Mouse (Mus musculus): ENCODE measurements around the gene Hba-a1.
A peak's percentile ranks its signal among the peaks of the same experiment; 100 is the strongest.
"Not testable (repeated sequence)": the region's sequence is repeated elsewhere in the genome, so short reads cannot be mapped to it uniquely, and the experiment has no call there.

Gene Hba-a1

GRCm38 (mm10) chr11:32293479-32293878 is 10.2 kb downstream of the Hba-a1 start:
- not testable (repeated sequence) for DNase-seq (ENCODE audit: low read depth, low spot score)

- DNase-seq (ENCODE audit: low read depth, low spot score): not testable (repeated sequence)
Measured at GRCm38 (mm10) chr11:32296203-32296602, 12.9 kb downstream of the Hba-a1 start, which contains the start of gene Hba-a2. Gene Hba-a2, plus strand, starts transcription at chr11:32296489.

DNA sequence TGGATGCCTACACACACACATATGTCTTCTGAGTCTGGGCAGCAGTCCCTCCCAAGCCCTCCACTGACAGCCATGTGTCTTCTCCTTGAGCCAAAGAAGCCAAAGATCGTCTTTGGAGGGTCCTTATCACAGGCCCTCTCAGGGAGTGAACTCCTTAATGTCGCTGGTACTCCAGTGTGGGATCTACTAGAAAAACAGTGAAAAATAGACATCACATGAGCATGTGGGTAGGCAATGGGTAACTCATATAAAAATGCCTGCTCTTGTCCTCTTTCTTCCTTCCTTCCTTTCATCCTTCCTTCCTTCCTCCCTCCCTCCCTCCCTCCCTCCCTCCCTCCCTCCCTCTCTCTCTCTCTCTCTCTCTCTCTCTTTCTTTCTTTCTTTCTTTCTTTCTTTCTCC is 14.1 kb downstream of the Hba-a1 start:
- not testable (repeated sequence) for DNase-seq (ENCODE audit: low read depth, low spot score)

DNA sequence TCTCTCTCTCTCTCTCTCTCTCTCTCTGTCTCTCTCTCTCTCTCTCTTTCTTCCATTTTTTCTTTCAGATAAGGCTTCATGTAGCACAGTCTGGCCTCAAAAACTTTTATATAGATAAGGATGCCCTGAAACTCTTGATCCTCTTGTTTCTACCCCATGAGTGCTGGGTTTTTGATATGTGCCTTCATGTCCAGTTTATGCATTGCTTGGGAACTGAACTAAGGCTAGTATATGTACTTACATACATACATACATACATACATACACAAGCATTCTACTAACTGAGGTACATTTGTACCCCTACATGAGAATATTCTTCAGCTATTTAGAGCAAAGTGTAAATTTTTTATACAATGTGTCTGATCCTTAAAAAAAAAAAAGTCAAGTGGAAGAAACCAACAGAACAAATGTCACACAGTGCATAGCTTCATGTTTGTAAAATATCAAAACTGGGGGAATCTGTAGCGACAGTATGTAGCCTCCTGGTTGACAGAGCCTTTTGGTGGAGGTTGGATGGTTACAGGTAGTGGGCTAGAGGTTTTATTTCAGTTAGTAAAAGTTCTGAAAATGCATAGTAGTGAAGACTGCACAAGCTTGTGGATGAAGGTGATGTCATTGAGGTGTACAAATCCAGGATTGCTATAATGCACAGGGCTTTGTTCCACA is 14.7 kb downstream of the Hba-a1 start:
- no peak for DNase-seq (ENCODE audit: low read depth, low spot score)

- no peak for DNase-seq (ENCODE audit: low read depth, low spot score)
Measured at GRCm38 (mm10) chr11:32298532-32298918, 15.2 kb downstream of the Hba-a1 start.

- peak; percentile 46 for DNase-seq (ENCODE audit: low read depth, low spot score)
Measured at GRCm38 (mm10) chr11:32299865-32300264, 16.6 kb downstream of the Hba-a1 start, which contains the start of gene Hbq1a. Gene Hbq1a, plus strand, starts transcription at chr11:32300069.

DNA sequence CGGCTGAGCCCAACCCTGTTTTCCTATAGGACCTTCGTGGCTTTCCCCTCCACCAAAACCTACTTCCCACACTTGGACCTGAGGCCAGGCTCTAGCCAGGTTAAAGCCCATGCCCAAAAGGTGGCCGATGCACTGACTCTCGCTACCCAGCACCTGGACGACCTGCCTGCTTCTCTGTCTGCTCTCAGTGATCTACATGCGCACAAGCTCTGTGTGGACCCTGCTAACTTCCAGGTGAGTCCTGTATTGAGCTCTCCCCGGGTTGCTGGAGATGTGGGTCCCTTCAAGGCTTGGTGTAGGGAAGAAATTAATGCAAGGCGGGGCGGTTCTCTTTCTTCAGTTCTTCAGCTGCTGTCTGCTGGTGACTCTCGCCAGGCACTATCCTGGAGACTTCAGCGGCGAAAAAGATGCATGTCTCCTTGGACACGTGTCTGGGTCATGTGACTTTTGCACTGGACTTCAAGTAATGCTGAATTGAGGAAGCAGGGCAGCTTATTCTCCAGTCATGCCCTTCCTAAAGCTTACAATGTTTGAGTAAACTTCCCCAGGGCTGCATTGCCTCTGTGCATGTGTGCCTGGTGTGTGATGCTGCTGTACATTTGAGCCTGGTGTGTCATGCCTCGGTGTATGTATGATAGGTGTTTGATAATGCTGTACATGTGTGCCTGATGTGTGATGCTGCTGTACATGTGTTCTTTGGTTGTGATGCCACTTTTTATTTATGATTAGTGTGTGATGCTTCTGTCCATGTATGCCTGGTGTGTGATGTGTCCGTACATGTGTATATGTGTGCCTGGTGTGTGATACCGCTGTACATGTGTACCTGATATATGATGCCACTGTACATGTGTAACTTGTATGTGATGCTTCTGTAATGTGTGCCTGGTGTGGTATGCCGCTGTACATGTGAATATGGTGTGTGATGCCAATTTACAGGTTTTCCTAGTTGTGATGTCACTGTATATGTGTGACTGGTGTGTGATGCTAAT is 17.3 kb downstream of the Hba-a1 start:
- no peak for DNase-seq (ENCODE audit: low read depth, low spot score)

DNA sequence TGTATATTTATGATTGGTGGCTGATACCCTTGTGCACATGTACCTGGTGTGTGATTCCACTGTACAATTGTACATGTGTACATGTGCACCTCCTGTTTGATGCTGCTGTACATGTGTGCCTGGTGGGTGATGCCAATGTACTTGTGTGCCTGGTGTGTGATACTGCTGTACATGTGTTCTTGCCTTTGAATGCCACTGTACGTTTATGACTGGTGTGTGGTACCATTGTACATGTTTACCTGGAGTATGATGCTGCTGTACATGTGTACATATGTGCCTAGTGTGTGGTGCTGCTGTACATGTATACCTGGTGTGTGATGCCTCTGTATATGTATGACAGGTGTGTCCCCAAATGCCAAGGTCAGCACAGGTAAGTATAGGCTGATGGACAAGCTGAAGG is 18.2 kb downstream of the Hba-a1 start:
- no peak for DNase-seq (ENCODE audit: low read depth, low spot score)

DNA sequence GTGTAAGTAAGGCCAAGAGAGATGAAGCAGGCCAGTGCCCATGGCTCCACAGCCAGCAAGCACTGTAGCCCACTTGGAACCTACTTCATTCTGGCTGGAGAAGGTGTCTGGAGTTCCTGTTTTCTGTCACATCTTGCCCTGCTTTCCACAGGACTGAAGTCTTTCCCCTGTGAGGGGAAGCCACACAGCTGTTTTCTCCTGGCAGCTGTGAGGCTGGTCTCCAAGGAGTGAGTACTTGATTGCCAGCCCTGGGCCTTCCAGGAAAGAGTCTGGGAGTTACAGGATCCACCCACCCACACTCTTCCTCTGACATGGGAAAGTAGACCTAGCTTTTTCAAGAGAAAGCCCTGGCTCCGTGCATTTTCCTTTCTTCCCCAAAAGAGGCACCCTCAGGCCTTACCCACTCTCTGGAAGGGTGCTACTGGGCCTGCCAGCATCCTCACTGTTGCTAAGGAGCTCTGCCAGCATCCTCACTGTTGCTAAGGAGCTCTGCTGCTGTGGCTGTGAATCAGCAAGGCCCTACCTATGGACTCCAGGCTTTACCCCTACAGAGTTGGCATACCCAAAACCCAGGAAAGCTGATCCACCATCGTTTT is 19.6 kb downstream of the Hba-a1 start:
- no peak for DNase-seq (ENCODE audit: low read depth, low spot score)

DNA sequence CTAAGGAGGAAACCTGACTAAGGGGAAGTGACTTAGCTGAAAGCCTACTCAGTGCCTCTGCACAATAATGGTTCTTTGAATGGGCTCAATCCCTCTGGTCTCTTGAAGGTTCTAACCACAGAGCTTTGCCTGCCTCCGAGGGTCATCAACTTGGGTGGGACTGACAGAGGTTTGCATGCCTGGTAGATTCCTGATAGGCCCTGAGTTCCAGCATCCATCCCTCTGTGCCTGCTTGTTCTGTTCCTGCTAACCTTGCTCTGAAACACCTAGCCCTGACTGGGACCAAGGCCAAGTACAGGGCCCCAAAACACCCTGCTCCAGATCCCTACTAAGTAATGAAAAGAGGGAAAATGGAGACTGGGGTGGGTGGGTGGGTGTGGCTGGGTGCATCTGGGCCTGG is 20.1 kb downstream of the Hba-a1 start:
- no peak for DNase-seq (ENCODE audit: low read depth, low spot score)

- DNase-seq (ENCODE audit: low read depth, low spot score): no peak
Measured at GRCm38 (mm10) chr11:32307006-32307405, 23.7 kb downstream of the Hba-a1 start.

DNA sequence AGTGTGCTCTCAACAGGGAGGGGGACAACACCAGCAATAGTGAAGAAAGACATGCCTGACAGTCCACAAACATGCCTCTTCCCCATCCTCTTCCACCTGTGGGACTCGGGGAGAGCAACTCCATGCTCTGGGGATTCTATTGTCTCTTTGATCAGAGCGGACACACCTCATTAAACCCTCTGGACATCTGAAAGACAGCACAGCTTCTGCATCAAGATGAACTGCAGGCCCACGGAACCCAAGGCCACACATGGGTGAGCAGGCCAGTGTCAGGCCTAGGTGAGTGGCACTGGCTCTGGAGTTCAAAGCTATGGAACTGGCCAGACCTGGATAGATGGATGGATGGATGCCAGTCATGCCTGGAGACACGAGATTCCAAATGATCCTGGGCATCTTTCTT is 26.1 kb downstream of the Hba-a1 start:
- DNase-seq (ENCODE audit: low read depth, low spot score): no peak

GRCm38 (mm10) chr11:32309928-32310327 is 26.6 kb downstream of the Hba-a1 start:
- no peak for DNase-seq (ENCODE audit: low read depth, low spot score)

DNA sequence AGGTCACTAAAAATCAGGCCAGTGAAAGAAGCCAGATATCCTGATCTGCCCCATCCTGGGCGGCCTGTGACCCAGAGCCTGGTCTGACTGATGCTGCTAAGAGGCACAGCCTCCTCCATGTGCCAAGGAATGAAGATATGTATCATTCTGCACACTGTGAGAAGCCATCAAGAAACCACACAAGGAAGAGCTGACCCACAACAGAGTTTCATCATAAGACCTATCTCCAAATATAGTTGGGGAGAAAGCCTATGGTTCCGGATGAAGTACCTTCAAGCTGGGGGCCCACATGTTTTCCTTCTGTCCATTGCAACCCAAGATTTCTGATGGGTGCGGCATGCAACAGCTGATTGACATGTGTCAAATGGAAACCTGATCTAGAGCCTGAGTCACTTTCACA is 32.7 kb downstream of the Hba-a1 start:
- DNase-seq (ENCODE audit: low read depth, low spot score): no peak

GRCm38 (mm10) chr11:32320507-32321195 is 37.3 kb downstream of the Hba-a1 start:
- peak; percentile 51 for DNase-seq (ENCODE audit: low read depth, low spot score)

DNA sequence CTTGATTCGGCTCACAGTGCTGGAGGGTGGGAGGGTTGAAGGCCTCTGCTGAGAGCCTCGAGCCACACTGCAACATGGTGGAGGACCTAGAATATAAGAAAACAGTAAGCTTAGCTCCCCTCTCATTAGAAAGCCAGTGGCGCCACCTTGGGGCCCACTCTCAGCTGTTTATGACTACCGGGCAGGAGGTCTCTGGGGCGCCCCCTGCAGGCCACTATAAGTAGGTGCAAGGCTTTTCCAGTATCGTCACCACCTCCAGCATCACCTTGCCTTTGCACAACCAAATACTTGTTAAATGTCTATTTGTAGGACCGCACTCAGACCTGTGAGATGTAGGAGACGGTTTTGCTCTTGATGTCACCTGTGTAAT is 37.9 kb downstream of the Hba-a1 start:
- peak; percentile 85 for DNase-seq (ENCODE audit: low read depth, low spot score)

GRCm38 (mm10) chr11:32324609-32325008 is 41.3 kb downstream of the Hba-a1 start:
- DNase-seq (ENCODE audit: low read depth, low spot score): peak; percentile 85

GRCm38 (mm10) chr11:32331075-32331474 is 47.8 kb downstream of the Hba-a1 start:
- DNase-seq (ENCODE audit: low read depth, low spot score): no peak

GRCm38 (mm10) chr11:32331861-32332260 is 48.5 kb downstream of the Hba-a1 start:
- no peak for DNase-seq (ENCODE audit: low read depth, low spot score)

DNA sequence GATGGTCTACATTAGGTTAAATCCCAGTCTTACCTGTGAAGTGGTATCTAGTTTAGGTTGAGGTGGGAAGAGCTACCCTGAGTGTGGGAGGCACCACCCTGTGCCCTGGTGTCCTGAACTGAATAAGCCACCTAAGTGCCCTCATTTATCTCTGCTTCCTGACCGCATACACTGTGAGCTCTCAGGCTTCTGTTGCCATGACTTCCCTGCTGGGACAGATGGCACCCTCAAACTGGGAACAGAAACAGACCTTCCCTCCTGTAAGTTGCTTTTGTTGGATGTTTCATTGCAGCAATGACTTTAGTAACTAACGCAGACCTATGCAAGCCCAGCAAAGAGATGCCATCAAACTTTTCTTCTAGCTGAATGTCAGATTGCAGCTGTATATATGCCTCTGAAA is 49.9 kb downstream of the Hba-a1 start:
- DNase-seq (ENCODE audit: low read depth, low spot score): no peak

Measured in 3T3-L1 (cell line).